Mouse (Mus musculus) thymus, adult 18-20 months (tissue): Measurements from ENCODE around the gene Strip2.

ENCODE experiments used
- DNase-seq, 2 experiments: peaks; one replicate each; pipeline ENCODE4 v3.0.0; 2022; ENCODE audit warnings: mixed read lengths in 2 of 2

Strip2 gene

DNA sequence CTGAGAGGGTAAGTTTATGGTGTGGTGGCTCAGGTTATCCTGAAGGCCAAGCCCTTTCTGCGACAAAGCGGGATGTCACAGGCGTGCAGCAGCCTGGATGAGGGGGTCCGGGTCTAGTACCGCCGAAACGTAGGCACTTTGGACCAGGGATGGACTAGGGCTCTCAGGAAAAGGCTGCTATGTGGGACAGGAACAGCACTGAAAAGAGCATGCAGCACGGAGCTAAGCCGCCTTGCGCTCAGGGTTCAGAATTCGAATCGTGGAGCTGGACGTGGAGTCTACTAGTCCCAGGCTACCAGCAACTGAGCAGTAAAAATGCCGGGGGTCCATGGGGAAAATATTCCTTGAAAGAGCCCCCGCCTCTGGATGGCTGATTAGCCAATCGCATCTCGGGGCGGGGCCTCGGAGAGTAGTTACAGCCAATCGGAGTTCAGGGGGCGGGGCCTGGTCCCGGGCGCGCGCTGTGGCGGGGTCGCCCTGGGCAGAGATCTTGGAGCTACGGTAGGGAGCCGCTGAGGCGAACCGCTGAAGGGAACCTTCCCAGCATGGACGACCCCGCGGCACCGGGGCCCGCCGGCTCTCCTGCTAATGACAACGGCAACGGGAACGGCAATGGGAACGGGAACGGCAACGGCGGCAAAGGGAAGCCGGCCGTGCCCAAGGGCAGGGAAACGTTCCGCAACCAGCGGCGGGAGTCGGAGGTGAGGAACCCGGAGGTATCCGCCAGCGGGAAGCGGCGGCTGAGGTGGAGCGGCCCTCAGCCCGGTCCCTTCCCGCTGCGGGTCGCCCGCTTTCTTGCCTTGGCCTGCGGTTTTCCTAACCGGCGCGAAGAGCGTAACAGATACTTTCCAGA lies at the start of gene Strip2:
Gene Strip2, plus strand, starts transcription at position 483 of the 853 bp plus-strand sequence.
- DNase-seq, result peak; percentile 83 to 84

DNA sequence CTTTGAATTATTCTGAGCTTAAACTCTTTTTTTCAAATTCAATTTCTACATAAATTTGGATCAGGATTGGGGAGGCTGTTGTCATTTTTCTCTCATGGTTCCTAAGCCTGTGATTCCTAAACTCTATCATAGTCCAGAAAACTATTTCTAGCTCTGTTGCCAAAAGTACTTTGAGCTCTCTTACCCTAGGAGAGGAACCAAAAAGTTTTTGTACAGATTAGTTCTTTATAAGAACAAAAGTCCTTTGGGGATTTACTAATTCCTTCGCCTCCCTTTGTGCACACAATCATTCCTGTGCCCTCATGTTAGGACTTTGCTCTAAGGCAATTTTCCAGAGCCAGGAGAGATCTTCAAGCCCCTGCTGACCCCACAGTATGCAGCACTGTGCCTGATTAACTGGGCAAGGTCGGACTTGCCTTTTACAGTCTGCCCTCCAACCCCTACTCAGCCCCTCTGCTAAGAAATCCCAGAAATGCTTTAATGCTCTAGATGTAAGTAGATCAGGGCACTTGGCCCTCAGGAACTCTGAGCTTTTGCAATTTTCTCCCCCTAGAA lies 48.4 kb upstream of the Strip2 start:
- no peak for DNase-seq

DNA sequence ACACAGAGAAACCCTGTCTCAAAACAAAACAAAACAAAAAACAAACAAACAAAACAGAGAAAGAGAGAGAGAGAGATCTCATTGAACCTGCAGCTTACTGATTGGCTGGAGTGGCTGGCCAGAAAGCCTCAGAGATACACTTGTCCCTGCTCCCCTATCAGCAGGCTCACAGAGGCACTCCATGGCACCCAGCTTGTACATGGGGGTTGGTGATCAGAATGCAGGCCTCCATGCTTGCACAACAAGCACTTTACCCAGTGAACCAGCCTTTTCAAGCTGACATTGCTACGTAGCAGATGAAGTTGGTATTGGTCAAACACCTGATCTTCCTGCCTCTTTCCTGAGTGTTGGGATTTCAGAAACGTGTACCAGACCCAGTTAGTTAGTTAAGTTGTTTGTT lies 43.2 kb upstream of the Strip2 start:
- DNase-seq, result no peak

DNA sequence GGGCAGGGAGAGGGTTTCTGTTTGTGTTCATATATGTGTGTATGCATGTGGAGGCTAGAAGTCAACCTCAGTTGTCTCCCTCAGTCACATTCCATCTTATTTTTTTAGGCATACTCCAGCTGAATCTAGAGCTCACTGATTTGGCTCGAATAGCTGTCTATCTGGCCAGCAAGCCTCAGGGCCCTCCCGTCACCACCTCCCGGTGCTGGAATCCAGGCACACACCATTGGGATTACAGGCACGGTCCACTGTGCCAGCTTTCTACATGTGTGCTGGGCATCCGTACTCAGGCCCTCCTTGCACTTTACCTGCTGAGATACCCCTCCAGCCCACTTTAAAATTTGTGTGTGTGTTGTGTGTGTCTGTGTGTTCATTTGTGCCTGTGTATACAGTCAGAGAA lies 41.2 kb upstream of the Strip2 start:
- no peak for DNase-seq

- no peak for DNase-seq
Measured at GRCm38 (mm10) chr6:29876782-29877181, 40.0 kb upstream of the Strip2 start.

- no peak for DNase-seq
Measured at GRCm38 (mm10) chr6:29879579-29879978, 37.2 kb upstream of the Strip2 start.

- no peak for DNase-seq
Measured at GRCm38 (mm10) chr6:29880796-29881195, 36.0 kb upstream of the Strip2 start.

- DNase-seq, result no peak
Measured at GRCm38 (mm10) chr6:29881936-29882335, 34.9 kb upstream of the Strip2 start.

GRCm38 (mm10) chr6:29882870-29883269 lies 33.9 kb upstream of the Strip2 start:
- DNase-seq, result no peak

DNA sequence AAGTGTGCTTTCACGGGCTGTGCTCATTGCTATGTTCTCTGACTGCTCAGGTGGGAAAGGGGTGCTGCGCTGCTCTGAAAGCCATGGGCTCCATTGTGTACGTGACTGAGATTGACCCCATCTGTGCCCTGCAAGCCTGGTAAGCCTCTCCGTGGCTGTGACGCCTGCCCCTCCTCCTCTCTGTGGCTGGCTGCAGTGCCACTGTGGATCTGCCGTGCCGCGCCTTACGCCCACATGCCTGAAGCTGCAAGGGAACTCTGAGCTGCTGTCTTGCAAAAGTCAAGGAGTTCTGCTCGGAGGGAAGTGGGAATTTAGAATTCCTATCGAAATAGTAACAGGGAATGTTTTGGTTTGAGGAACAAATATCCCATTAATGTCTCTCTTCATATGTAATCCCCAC lies 25.7 kb upstream of the Strip2 start:
- DNase-seq, result no peak

DNA sequence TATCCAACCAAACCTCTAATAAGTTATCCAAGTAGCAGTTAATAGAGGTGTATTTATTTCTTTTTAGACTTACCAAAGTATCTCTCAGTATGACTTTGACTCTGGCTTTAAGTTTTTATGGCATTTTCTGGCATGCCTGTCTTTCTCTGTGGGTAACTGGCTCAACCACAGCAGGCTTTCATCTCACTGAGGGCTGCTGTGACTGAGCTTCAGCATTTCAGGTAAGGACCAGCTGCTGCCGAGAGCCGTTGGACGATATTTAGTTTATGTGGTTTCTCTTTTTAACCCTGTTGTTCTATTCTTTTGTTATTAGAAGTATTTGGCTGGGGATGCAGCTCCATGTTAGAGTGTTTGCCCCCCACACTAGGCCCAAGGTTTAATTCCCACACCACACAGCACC lies 19.8 kb upstream of the Strip2 start:
- DNase-seq, result peak in 1 of 2 experiments; percentile 45

GRCm38 (mm10) chr6:29901450-29901849 lies 15.4 kb upstream of the Strip2 start:
- no peak for DNase-seq

DNA sequence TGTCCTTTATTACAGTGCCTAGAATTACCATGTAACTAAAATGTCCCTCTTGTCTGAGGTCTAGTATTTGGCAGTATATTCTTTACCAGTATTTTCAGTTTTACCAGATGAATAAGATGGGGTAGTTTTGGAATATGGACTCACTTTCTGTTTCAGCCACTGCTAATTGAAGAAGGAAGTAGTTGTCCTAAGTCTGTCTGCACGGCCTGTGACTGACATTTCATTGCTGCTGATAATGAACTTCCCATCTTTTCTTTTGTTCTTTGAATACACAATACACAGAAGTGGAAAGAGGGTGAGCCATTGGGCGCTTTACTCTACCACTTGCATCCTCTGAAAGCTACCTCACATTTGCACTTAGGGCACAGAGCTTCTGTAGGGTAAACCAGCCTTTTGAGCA lies 14.6 kb upstream of the Strip2 start:
- DNase-seq, result no peak

DNA sequence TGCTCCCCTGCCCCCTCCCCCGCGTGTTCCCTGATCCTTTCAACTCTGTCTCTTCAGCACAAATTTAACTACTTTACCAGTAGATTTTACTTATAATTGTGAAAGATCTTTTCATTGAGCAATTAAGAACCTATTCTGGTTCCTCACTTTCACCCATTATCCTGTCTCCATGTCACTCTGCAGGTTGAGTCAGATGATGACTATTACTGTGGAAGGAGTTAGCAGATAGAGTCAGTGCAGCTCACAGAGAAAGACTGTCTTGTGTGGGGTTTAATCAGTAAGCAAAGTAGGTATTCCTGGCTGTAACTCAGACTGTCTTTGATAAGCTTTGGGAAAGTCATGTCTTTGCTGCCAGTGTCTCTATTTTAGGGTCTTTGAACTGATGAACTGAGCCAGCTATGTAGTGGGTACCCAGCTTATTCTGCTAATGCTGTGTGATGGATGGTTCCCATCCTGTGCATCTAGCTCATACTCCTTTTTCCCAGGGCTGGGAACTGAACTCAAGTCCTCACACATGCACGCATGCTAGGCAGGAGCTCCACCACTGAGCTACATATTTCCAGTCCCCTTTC lies 13.4 kb upstream of the Strip2 start:
- no peak for DNase-seq

GRCm38 (mm10) chr6:29904281-29904680 lies 12.5 kb upstream of the Strip2 start:
- DNase-seq, result no peak

- DNase-seq, result no peak
Measured at GRCm38 (mm10) chr6:29910631-29911030, 6.2 kb upstream of the Strip2 start.

DNA sequence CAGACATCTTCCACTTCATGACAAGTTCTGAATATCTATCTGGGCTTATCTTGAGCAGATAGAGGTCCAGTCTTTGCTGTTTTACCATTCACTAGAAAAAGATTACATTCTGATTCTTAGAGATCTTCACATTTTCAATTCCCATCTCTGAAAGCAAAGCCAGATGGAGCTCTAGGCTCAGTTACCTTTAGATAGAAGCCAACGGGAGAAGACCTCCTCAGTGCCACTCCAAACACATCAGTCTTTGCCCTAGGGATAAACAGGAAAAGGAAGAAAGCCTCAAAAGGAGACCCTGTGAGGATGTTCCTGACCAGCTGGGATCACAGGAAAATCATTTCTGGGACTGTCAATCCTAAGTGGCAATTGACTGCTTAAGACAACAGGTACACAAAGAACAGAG lies 3.1 kb upstream of the Strip2 start:
- no peak for DNase-seq

DNA sequence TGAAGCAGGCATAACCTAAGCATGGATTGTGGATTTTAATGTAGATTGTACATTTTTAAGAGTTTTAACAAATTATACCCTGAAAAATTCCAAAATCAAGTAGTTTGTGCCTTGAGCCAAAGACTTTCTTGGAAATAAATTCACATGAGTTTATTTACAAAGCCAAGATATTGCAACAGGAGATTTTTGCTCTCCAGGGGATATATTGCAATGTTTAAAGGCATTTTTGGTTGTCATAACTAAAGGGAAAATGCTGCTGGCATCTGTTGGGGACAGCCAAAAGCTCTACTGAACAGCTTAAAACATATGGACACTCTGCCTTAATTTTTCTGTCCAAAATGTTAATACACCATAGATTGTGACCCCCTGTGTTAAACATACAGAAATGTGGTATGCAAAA lies 2.7 kb upstream of the Strip2 start:
- no peak for DNase-seq

DNA sequence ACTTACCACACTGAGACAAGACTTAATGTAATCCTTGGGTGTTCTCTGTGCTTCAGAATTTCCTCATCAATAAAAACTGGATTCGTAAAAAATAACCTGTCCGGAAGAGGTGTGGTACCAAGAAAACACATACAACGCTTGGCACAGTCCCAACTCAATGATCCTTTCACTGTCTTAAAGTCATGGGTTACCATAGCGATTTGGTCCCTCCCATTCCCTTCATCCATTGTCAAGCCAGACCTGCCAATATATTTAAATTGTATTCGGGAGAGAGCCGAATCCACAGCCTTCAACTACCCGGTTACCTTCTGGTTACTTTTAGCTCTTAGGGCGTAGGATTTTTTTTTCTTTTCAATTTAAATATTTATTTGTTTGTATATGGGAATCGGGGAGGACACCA lies 976 bp upstream of the Strip2 start:
- no peak for DNase-seq

DNA sequence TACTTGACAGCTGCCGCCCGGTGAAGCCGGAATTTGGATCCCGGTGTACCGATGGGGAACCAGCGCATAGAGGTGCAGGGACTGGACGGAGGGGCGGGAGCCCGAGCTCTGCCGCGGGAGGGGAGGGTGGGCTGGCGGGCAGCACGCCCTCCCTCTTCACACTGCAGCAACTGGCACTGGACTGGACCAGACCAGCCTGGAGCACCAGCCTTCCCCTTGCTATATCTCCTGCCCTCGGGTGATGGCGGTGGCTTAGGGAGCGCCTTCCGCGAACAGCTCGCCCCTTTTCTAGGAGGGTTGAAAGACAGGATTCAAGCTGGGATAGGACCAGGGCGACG lies 540 bp downstream of the Strip2 start:
- DNase-seq, result no peak

DNA sequence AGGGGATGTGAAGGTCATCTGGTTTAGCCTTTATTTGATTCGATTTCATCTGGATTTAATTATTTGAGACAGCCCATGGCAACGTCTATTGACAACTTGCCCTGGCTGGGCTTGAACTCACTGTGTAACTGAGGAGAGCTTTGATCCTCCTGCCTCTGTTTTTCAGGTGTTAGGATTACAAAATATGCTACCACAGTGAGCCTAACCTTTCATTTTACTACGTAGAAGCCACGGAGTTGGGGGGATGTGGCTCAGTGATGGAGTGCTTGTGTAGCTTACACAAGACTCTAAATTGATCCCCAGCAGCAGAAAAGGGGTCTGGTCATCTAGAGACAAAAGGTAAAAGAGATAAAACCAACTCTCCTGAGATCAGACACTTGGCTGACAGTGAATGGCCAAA lies 1.1 kb downstream of the Strip2 start:
- DNase-seq, result no peak

DNA sequence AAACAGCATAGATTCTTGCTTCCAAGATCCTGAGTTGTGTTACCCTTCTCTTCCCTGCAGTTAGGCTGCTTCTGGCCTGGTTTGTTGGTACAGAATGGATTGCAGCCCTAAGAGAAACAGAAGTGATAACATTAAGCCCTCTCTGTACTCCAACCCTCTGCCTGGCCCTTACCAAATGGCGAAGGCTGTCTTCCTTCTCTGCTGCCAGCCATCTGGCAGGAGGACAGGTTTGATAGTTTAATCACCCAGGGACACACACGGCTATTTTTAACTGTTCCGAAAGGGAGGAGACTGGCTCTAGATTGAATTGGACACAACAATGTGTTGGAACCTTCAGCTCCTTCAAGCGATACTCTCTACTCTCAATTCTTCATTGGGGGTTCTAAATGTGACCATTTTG lies 6.7 kb downstream of the Strip2 start:
- no peak for DNase-seq

DNA sequence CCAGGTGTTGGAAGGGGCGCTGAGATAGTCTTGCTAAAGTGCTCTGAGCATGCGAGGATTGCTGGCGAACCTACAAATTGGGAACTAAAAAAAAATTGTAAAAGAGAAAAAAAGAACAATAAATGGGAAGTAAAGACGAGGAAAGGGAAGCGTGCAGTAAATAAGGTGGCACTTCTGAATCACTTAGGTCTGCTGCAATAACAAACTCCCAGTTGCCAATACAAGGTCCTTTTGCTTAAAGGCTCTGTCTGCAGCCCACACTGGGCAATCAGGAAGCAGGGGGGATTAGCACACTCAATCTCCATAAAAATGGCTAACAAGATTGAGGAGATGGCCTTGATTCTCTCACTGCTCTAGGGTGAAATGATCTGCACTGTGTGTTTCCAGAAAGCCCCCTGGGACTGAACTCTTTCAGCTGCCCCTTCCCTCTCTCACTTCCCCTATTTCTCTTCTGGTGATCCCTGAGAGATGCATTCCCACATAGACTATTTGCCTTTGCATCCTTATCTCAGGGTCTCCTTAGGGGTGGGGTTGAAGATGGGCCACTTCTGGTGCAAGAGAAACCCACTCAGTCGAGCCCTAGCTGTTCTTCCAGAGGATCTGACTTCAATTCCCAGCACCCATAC lies 8.9 kb downstream of the Strip2 start:
- no peak for DNase-seq

GRCm38 (mm10) chr6:29930087-29930486 lies 13.3 kb downstream of the Strip2 start:
- no peak for DNase-seq
